Mouse (Mus musculus) 416B (cell line): ENCODE measurements around the gene Mrpl44.

ENCODE experiments used
- DNase-seq: peaks from one replicate; pipeline ENCODE4 v3.0.0; 2011; ENCODE audit warnings: low read depth

The Mrpl44 gene

DNA sequence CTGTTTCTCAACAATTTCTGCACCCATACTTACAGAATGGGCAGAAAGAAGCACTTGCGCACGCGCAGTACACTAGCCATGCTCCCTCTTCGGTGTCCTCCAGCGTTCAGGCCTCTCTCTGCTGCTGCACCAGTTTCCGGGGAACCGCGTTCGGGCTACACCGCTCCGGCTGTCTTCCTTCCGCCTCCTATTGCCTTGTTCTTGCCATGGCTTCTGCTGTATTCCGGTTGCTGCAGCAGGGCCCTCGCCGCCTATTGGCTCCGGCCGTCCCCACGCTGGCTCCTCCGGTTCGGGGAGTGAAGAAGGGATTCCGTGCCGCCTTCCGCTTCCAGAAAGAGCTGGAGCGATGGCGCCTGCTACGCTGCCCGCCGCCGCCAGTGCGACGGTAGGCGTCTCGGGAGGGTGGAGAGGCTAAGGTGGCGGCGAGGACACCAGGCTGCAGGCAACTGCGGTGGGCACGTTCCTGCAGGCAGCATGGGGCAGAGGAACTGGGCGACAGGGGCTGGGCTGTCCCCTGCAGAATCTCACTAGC lies at the start of gene Mrpl44, which contains the start of gene Wdfy1:
TSS of gene Mrpl44 (plus strand) at position 92 of the 532 bp plus-strand sequence.
TSS of gene Wdfy1 (minus strand) at position 217 of the 532 bp plus-strand sequence.
- peak; percentile 97 for DNase-seq

GRCm38 (mm10) chr1:79734794-79735193 lies 41.0 kb upstream of the Mrpl44 start:
- DNase-seq: no peak

DNA sequence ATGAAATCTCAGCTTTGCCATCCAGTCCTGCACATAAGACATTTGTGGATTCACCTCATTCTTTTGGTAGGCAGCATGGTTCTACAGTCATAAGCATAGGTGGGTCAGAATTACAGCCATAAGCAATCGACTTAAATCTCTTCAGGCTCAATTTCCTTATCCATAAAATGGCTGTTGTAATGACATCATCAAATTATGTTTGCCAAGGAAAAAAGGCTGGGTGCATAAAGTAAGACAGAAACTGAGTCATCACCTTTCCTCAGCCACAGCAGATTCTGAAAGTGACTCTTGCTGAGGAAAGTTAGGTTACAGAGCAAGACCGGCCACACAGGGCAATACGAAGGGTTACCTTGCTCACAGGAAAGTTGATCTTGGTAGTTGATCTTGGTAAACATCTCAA lies 39.4 kb upstream of the Mrpl44 start:
- no peak for DNase-seq

DNA sequence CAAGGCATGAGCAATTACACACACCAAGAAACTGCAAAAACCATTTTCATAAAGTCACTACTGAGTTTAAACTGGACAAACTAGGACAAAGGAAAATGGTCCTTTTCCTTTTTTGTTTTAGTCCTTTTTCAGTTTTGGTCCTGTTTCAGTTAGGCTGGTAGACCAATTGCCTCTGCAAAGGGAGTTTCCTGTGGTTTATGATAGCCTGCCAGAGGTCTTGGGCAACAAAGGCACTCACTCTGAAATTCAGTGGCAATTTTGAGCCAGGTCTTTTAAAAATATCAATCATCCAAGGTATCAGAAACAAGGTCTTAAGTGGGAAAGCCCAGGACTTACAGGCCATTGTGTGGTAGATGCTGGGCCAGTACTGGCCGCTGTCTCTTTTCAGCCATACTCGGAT lies 36.1 kb upstream of the Mrpl44 start:
- DNase-seq: peak; percentile 77

DNA sequence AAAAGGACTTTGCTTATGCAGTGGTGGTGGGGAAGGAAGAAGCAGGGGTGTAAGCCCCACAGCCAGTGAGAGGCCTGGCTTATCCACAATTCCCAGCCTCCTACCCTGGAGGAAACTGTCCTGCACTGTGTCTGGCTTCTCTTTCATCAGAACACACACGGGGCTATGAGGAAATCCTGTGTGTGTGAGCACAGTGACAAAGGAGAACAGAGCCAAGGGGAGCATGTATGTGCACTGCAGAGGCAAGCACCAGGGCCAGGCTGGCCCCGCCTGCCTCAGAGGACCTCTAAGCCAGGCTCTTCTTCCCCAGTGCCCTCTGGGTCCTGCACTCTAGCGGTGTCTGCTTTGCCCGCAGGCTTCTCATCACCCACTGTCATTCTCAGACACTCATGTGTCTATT lies 34.8 kb upstream of the Mrpl44 start:
- peak; percentile 81 for DNase-seq

DNA sequence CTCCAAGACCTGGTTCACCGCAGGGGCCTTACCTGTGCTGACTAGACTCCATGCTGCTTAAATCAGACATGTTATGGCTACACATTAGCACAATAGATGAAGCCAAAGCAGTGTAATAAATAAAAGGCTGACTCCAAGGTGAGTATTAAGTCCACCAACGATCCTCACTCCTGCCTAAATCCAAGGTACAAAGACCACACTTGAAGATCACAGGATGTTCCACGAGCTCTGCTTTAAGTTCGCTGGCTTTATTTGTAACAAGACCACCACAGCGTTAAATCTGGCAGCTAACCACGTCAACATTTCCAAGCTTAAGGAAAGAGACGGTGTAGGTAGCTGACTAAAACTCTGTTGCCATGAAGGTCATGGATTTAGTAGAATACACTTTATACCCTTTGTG lies 32.9 kb upstream of the Mrpl44 start:
- DNase-seq: no peak

DNA sequence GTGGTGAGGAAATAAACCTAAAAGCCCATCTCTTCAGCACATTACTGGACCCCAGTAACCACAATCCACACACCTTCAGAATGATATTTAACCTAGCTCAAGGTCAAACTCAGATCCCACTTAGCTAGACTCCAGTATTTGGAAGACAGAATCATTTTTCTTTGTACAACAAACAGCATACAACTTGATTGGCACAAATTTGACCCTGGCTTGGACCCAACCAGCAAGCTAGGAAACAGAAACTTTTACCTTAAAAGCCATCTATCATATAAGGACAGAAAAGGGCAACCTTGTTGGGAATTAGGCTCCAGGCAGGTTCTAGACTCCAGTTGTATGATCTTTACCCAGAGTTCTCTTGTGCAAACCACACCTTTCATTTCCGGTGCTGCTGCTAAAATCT lies 32.4 kb upstream of the Mrpl44 start:
- no peak for DNase-seq

- no peak for DNase-seq
Observed at GRCm38 (mm10) chr1:79746056-79746455, 29.8 kb upstream of the Mrpl44 start.

DNA sequence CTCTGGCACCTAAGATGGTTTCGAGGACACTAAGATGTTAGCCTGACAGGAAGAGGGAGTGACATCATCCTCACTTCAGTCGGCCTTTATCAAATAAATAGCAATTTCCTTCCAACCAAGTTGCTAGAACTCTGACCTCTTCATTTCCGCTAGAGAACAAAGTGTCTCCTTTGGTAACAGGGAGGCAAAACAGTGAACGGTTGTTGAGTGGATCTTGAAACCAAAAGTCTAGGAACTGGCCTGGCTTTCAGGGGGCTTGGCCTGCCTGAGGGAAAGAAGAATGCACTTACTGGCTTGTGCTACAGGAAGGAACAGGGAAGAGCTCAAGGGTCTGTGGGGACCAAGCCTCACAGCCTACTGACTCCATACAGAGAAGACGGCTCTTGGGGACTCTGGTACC lies 24.6 kb upstream of the Mrpl44 start:
- DNase-seq: peak; percentile 43

- DNase-seq: peak; percentile 63
Observed at GRCm38 (mm10) chr1:79752015-79752695, 23.7 kb upstream of the Mrpl44 start.

DNA sequence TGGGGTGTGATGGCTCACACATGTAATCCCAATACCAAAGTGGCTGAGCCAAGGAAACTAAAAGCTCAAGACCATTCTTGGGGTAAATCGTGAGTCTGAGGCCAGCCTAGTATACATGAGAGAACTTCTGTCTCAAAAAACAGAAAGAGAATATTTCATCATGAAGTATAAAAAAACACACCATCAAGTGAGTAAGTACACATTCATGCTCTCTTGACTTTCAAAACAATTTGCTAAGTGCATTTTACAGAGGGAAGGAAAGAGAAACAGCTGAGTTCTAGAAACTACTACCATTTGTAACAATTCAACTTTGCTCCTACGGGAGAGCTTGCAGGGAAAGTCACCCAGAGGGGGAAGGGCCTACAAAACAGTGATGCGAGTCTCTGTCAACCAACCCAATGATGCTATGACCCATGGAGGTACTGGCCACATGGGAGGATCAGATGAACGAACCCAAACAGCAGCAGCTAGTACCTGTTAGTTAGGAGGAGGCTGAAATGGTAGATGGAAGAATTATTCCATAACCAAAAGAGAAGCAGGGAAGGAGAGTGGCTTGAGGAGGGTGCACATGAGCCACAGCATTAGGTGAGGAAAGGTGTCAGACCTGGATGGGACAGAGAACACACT lies 23.0 kb upstream of the Mrpl44 start:
- DNase-seq: no peak

DNA sequence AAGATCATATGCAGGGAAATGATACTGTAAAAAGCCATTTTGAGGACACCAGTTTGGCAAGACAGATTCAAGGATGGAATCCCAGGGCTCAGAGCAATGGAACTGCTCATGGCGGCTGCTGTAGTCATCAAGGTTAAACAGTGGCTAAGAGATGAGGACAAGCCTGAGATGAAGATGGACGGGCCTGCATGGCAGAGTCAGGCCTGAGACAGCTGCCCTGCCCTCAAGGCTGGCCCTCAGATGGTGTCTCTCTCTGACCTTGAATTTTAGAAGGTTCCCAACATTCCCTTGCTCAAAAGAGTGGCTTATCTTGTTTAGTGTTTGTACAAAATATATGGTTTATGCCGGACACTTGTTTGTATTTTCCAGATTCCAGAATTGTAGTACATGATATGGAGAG lies 22.4 kb upstream of the Mrpl44 start:
- DNase-seq: no peak

DNA sequence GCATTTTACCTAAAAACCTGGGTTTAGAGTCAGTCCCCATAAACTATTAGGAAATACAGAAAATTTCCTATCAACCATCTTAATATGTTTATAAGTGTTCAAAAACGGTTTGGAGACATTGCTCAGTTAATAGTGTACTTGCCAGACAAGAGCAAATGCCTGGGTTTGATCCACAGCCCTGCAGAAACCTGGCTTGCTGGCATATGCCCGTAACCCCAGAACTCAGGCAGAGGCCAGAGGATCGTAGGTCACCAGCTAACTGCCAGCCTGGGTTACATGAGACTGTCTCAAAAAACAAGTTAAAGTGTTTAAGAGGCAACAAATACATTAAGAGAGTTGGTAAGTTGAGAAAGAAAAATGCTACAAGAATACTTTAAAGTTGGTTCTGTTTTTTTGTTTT lies 20.9 kb upstream of the Mrpl44 start:
- no peak for DNase-seq

DNA sequence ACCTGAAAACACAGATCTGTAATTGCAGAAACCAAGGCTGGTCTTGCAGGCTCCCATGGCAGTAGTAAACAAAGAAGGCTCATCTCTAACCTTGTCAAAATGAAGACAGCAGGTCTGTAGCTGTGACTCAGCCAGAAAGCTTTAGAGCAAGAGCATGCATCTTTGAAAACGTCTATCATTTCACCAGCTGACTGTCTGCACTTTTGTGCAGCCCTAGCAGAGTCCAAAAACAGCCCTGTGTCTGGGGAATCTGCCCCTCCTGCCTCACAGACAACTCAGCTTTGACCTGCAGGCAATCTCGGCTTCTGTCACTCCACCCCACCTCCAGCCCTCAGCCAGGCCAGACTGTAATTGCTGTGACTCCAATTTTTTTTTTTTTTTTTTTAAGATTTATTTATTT lies 20.4 kb upstream of the Mrpl44 start:
- no peak for DNase-seq

DNA sequence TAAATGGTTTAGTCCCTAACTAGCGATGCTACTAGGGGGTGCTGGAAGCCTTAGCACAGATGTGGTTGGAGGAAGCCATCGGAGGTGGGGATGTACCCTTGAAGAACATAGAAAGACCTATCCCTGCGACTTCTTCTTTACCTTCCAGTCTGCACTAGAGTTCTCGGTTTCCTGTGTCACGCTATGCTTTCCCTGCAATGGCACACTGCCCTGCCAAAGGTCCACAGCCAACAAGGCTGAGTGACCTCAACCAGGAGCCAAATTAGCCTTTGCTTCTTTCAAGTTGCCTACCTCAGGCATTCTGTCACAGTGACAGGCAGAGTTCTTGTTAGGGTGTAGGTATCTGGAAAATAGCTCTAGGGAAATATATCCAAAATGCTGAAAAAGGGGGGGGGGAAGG lies 19.4 kb upstream of the Mrpl44 start:
- no peak for DNase-seq

- DNase-seq: no peak
Observed at GRCm38 (mm10) chr1:79757161-79757560, 18.7 kb upstream of the Mrpl44 start.

DNA sequence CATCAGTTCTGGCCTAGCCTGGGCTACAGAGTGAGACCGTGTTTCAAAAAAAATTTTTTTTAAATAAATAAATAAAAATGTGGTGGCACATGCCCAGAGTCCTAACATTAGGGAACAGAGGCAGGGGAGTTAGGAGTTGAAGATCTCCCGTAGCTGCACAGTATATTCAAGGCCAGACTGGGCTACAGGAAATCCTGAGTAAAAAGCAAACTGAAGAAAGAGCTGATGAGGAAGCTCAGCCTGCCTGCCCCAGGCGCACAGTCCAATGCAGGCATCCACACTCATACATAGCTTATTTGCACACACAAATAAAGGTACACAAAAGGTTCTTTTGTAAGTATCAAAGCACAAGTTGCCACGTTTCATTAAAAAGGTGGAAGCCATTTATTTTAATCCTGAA lies 18.2 kb upstream of the Mrpl44 start:
- DNase-seq: peak; percentile 41

GRCm38 (mm10) chr1:79759006-79759405 lies 16.8 kb upstream of the Mrpl44 start:
- no peak for DNase-seq

- no peak for DNase-seq
Observed at GRCm38 (mm10) chr1:79759436-79759972, 16.3 kb upstream of the Mrpl44 start.

GRCm38 (mm10) chr1:79760656-79761055 lies 15.2 kb upstream of the Mrpl44 start:
- DNase-seq: peak; percentile 25

GRCm38 (mm10) chr1:79761106-79761916 lies 14.5 kb upstream of the Mrpl44 start:
- peak; percentile 93 for DNase-seq

DNA sequence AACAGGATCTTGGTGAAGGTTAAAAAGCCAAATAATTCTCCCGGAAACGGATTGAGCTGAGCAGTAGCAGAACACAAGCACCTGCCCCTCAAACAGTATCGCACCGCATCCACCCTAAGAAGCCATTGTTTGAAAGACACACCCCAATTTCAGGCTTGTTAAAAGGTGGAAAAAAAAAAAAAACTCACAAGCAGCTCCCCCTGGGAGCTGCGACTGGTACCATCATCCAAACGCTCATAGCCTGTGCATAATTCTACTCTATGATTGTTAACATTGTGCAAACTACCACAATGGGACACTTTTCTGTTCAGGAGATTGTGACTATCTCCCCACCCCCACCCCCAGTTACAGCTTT lies 13.9 kb upstream of the Mrpl44 start:
- DNase-seq: no peak
